Mouse (Mus musculus): Measurements from ENCODE around the gene Golga2. TPM values are rescaled to one million over a fixed set of nuclear protein-coding genes. Genes with fewer than 3 reads are reported as not detected.

The Golga2 gene
- total RNA-seq (2014; fragmentation: Nextera tagmentation) (34.8 and 39.0 TPM in 2 replicates), total RNA-seq (2017) (41.6 and 44.5 TPM in 2 replicates)

GRCm38 (mm10) chr2:32287334-32287840, at the start of gene Golga2:
TSS of gene Golga2 (plus strand) at chr2:32287384.
- ATAC-seq (replicated peaks; ENCODE audit: low FRiP score, low TSS enrichment, poor library complexity, severe bottlenecking), result no peak

GRCm38 (mm10) chr2:32237571-32237970, 49.6 kb upstream of the Golga2 start:
- ATAC-seq (replicated peaks; ENCODE audit: low FRiP score, low TSS enrichment, poor library complexity, severe bottlenecking), result no peak

GRCm38 (mm10) chr2:32238708-32239435, 48.3 kb upstream of the Golga2 start:
- no peak for ATAC-seq (replicated peaks; ENCODE audit: low FRiP score, low TSS enrichment, poor library complexity, severe bottlenecking)

GRCm38 (mm10) chr2:32240591-32240990, 46.6 kb upstream of the Golga2 start:
- ATAC-seq (replicated peaks; ENCODE audit: low FRiP score, low TSS enrichment, poor library complexity, severe bottlenecking), result no peak

GRCm38 (mm10) chr2:32242986-32243385, 44.2 kb upstream of the Golga2 start:
- ATAC-seq (replicated peaks; ENCODE audit: low FRiP score, low TSS enrichment, poor library complexity, severe bottlenecking), result no peak

- ATAC-seq (replicated peaks; ENCODE audit: low FRiP score, low TSS enrichment, poor library complexity, severe bottlenecking), result no peak
Observed at GRCm38 (mm10) chr2:32246741-32247140, 40.4 kb upstream of the Golga2 start.

GRCm38 (mm10) chr2:32248377-32249361, 38.5 kb upstream of the Golga2 start:
- no peak for ATAC-seq (replicated peaks; ENCODE audit: low FRiP score, low TSS enrichment, poor library complexity, severe bottlenecking)

- no peak for ATAC-seq (replicated peaks; ENCODE audit: low FRiP score, low TSS enrichment, poor library complexity, severe bottlenecking)
Observed at GRCm38 (mm10) chr2:32251791-32252527, 35.2 kb upstream of the Golga2 start.

- no peak for ATAC-seq (replicated peaks; ENCODE audit: low FRiP score, low TSS enrichment, poor library complexity, severe bottlenecking)
Observed at GRCm38 (mm10) chr2:32252658-32253057, 34.5 kb upstream of the Golga2 start.

- no peak for ATAC-seq (replicated peaks; ENCODE audit: low FRiP score, low TSS enrichment, poor library complexity, severe bottlenecking)
Observed at GRCm38 (mm10) chr2:32253352-32253751, 33.8 kb upstream of the Golga2 start.

- ATAC-seq (replicated peaks; ENCODE audit: low FRiP score, low TSS enrichment, poor library complexity, severe bottlenecking), result no peak
Observed at GRCm38 (mm10) chr2:32254563-32254962, 32.6 kb upstream of the Golga2 start.

- no peak for ATAC-seq (replicated peaks; ENCODE audit: low FRiP score, low TSS enrichment, poor library complexity, severe bottlenecking)
Observed at GRCm38 (mm10) chr2:32256273-32256672, 30.9 kb upstream of the Golga2 start.

GRCm38 (mm10) chr2:32258887-32259533, 28.2 kb upstream of the Golga2 start:
- ATAC-seq (replicated peaks; ENCODE audit: low FRiP score, low TSS enrichment, poor library complexity, severe bottlenecking), result no peak

GRCm38 (mm10) chr2:32259657-32260417, 27.3 kb upstream of the Golga2 start, which contains the start of gene Uck1:
TSS of gene Uck1 (minus strand) at chr2:32260159.
- peak; percentile 89 for ATAC-seq (replicated peaks; ENCODE audit: low FRiP score, low TSS enrichment, poor library complexity, severe bottlenecking)

GRCm38 (mm10) chr2:32260635-32261034, 26.5 kb upstream of the Golga2 start:
- peak; percentile 49; the same call in 1 of the 2 replicates for ATAC-seq (replicated peaks; ENCODE audit: low FRiP score, low TSS enrichment, poor library complexity, severe bottlenecking)

- ATAC-seq (replicated peaks; ENCODE audit: low FRiP score, low TSS enrichment, poor library complexity, severe bottlenecking), result no peak
Observed at GRCm38 (mm10) chr2:32275823-32276222, 11.4 kb upstream of the Golga2 start.

GRCm38 (mm10) chr2:32282289-32282688, 4.9 kb upstream of the Golga2 start:
- no peak for ATAC-seq (replicated peaks; ENCODE audit: low FRiP score, low TSS enrichment, poor library complexity, severe bottlenecking)

- peak; percentile 90 for ATAC-seq (replicated peaks; ENCODE audit: low FRiP score, low TSS enrichment, poor library complexity, severe bottlenecking)
Observed at GRCm38 (mm10) chr2:32282727-32283126, 4.5 kb upstream of the Golga2 start.
